Mouse (Mus musculus): Measurements from ENCODE around the gene Ndufa10.

GRCm38 (mm10) chr1:92515390-92515789, 41.7 kb upstream of the Ndufa10 start:
- no peak for TF ChIP-seq CTCF (IDR thresholded peaks at IDR 0.05; ENCODE audit: extremely low read depth, insufficient read depth, low read length)
- TF ChIP-seq POLR2A (IDR thresholded peaks at IDR 0.05; ENCODE audit: extremely low read depth, insufficient read depth, low read length), result no peak
